Mouse (Mus musculus): ENCODE measurements around the gene Slc26a8.
A peak's percentile ranks its signal among the peaks of the same experiment; 100 is the strongest.

The Slc26a8 gene

DNA sequence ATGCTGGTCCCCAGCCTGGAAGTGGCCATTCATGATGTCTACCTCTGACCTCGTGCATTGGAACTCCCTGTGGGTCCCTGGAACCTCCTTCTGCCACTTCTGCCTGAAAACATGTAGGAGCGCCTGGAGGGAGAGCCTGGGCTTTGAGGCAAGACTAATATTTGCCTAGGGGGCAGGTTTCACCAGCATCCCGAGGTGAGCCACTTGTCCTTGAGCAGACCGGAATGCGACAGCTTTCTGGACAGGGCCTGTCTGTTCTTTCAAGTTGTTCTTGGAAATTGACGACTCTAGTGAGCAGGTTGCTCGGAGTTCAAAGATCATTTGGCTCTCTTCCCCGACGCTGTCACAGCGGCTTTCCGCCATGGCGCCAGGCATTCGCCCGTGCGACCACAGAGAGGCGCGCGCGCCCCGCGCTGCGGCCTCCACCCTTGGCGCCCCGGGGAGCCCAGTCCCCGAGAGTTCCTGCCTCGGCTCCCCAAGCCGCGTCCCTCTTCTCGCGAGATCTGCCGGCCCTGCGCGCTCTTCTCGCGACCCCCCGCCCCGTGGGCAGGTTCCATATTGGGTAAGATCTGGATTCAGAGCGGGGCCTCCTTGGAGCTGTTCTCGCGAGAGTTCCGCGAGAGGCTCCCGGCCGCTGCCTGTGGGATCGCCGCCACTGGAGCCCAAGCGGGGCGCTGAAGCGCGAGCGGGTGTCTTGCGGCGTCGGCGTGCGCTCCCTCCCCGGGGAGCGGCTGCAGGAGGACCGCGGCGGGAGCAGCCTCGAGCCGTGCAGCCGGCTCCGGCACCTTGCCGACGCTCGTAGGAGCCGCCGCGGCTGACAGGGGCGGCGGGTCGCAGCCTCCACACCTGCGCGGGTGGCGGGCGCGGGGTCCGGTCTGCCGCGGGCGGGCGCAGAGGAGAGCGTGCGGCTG is 998 bp upstream of the Slc26a8 start, which contains the start of gene Mapk14:
Gene Mapk14, plus strand, starts transcription at position 554 of the 911 bp plus-strand sequence.
- TF ChIP-seq GATA4 (IDR thresholded peaks at IDR 0.05; ENCODE audit: insufficient replicate concordance, low read length), result peak; percentile 65; the same call in 1 of the 2 replicates

- TF ChIP-seq GATA4 (IDR thresholded peaks at IDR 0.05; ENCODE audit: insufficient replicate concordance, low read length), result no peak
These were observed 2.7 kb downstream of the Slc26a8 start for GRCm38 (mm10) chr17:28687354-28687753.

DNA sequence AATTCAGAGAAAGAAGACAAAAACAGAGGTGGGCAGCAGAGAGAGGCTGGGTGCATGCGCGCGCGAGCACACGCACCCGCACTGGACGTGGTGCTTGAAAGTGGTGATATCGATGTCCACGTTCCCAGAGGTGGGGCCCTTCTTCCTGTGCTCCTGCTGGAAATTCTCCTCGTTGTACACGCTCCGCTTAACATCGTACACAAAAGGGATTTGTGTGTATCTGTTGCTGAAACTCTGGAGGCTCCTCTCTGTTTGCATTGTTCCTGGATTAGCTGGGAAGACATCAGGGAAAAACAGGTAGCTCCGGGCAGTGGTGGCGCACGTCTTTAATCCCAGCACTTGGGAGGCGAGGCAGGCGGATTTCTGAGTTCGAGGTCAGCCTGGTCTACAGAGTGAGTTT is 5.4 kb downstream of the Slc26a8 start:
- TF ChIP-seq GATA4 (IDR thresholded peaks at IDR 0.05; ENCODE audit: insufficient replicate concordance, low read length), result no peak

DNA sequence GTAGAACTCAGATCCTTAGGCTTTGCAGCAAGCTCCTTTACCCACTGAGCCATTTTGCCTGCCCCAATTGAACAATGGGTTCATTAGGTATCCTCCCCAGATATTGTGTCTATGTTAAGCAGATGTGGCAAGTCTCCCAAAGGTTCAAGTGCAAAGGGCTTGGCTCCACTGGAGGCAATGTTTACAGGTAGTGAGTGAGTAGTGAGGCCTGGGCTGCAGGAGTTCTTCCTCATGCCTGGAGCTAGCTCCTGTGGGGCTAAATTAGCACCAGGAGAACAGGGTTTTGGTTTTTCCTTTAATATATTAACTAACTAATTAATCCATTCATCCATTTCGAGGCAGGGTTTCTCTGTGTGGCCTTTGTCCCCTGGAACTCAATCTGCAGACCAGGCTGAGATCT is 6.4 kb downstream of the Slc26a8 start:
- no peak for TF ChIP-seq GATA4 (IDR thresholded peaks at IDR 0.05; ENCODE audit: insufficient replicate concordance, low read length)

- TF ChIP-seq GATA4 (IDR thresholded peaks at IDR 0.05; ENCODE audit: insufficient replicate concordance, low read length), result no peak
These were observed 7.5 kb downstream of the Slc26a8 start for GRCm38 (mm10) chr17:28682311-28683084.

DNA sequence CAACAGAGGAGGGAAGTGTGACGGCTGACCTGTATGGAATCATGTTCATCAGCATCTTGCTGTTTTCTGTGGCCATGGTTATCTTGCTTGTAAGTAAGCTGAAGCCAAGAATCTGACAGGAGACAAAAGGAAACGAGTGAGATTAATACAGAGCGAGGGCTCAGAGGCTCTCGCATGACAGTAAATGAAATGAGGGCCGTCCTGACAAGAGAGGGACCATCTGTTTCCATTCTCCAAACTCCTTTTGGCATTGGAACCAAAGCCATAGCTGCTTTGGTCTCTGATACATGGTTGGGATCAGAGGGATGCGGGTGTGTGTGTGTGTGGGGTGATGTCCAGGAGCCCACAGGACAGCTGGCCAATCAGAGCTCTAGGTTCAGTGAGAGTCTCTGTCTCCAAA is 30.5 kb downstream of the Slc26a8 start:
- TF ChIP-seq GATA4 (IDR thresholded peaks at IDR 0.05; ENCODE audit: insufficient replicate concordance, low read length), result no peak

- TF ChIP-seq GATA4 (IDR thresholded peaks at IDR 0.05; ENCODE audit: insufficient replicate concordance, low read length), result no peak
These were observed 32.1 kb downstream of the Slc26a8 start for GRCm38 (mm10) chr17:28657936-28658335.

DNA sequence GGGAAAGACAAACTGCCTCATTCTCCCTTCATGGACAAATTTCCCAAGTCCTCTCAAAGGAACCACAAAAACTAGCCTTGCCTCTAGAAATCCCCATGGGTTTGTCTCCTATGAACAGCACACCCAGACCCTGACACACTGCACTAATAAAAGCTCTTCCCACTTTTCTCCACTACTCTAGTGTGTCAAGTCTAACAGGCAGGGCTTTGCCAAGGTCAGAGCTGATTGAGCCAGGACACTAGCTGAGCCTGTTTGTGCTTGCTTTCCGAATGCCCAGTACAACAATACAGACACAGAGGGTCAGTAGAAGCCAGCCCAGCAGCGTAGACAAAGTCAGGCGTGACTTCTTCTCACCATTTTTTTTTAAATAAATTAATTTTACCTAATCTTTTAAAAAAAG is 39.8 kb downstream of the Slc26a8 start:
- no peak for TF ChIP-seq GATA4 (IDR thresholded peaks at IDR 0.05; ENCODE audit: insufficient replicate concordance, low read length)

- no peak for TF ChIP-seq GATA4 (IDR thresholded peaks at IDR 0.05; ENCODE audit: insufficient replicate concordance, low read length)
These were observed 41.2 kb downstream of the Slc26a8 start for GRCm38 (mm10) chr17:28648607-28649370.

GRCm38 (mm10) chr17:28646221-28646620 is 43.8 kb downstream of the Slc26a8 start:
- no peak for TF ChIP-seq GATA4 (IDR thresholded peaks at IDR 0.05; ENCODE audit: insufficient replicate concordance, low read length)

DNA sequence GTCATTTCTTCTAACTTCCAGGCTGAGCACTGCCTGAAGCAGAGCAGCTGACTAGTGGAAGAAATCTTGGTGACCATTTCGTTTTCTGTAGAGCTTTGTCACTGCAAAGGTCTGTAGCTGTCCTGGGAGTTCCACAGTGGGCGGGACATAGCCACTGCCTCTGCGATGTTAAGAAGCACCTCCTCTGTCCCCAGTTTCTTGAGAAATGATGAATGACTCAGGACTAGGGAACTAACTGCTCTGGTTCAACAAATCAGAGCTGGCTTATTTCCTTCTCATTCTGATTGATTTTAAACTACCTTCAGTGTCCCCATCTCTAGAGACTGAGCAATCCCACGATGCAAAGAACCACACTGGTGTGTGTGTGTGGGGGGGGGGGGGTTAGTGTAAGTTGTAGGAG is 45.9 kb downstream of the Slc26a8 start:
- no peak for TF ChIP-seq GATA4 (IDR thresholded peaks at IDR 0.05; ENCODE audit: insufficient replicate concordance, low read length)

GRCm38 (mm10) chr17:28643697-28644096 is 46.3 kb downstream of the Slc26a8 start:
- TF ChIP-seq GATA4 (IDR thresholded peaks at IDR 0.05; ENCODE audit: insufficient replicate concordance, low read length), result no peak

- TF ChIP-seq GATA4 (IDR thresholded peaks at IDR 0.05; ENCODE audit: insufficient replicate concordance, low read length), result no peak
These were observed 49.9 kb downstream of the Slc26a8 start for GRCm38 (mm10) chr17:28640113-28640512.

GRCm38 (mm10) chr17:28637711-28638690 is 52.0 kb downstream of the Slc26a8 start:
- no peak for TF ChIP-seq GATA4 (IDR thresholded peaks at IDR 0.05; ENCODE audit: insufficient replicate concordance, low read length)
